Mouse (Mus musculus) forebrain, embryonic 16.5 days (tissue): ENCODE results near the gene Olfr725. TPM values are rescaled to one million over a fixed set of nuclear protein-coding genes. Genes with fewer than 3 reads are reported as not detected.
A peak's percentile ranks its signal among the peaks of the same experiment; 100 is the strongest.

Source experiments
- ATAC-seq: fragments of 200-750 bp; cut with Nextera tagmentation; 2 replicates; pipeline ENCODE4 v1.8.0; 2017; ENCODE audit warnings: mild to moderate bottlenecking, moderate library complexity
- H3K27ac ChIP-seq: fragments of 300-500 bp; sonication (generic); 2 replicates; pipeline ENCODE4 v1.5.1; 2014; ENCODE audit warnings: low read length, control low read depth
- H3K27me3 ChIP-seq: fragments of 300-500 bp; sonication (generic); replicated peaks from 2 replicates; pipeline ENCODE4 v1.6.1; 2014; ENCODE audit warnings: low read length; ENCODE audit not compliant: control insufficient read depth, insufficient read depth
- H3K36me3 ChIP-seq: fragments of 300-500 bp; sonication (generic); 2 replicates; pipeline ENCODE4 v1.6.1; 2014; ENCODE audit not compliant: control insufficient read depth, insufficient read depth
- H3K4me1 ChIP-seq: fragments of 300-500 bp; sonication (generic); replicated peaks from 2 replicates; pipeline ENCODE4 v1.6.1; 2014; ENCODE audit warnings: low read length; ENCODE audit not compliant: control insufficient read depth, insufficient read depth
- H3K4me2 ChIP-seq: fragments of 300-500 bp; sonication (generic); 2 replicates; pipeline ENCODE4 v1.6.1; 2014; ENCODE audit warnings: mild to moderate bottlenecking, low read length, control low read depth
- H3K4me3 ChIP-seq: fragments of 300-500 bp; sonication (generic); replicated peaks from 2 replicates; pipeline ENCODE4 v1.5.1; 2014; ENCODE audit warnings: mild to moderate bottlenecking, low read length, control low read depth
- H3K9ac ChIP-seq: fragments of 300-500 bp; sonication (generic); replicated peaks from 2 replicates; pipeline ENCODE4 v1.6.1; 2014; ENCODE audit warnings: low read depth, low read length, control low read depth
- H3K9me3 ChIP-seq: fragments of 300-500 bp; sonication (generic); 2 replicates; pipeline ENCODE4 v1.6.1; 2016; ENCODE audit warnings: low read length; ENCODE audit not compliant: control insufficient read depth
- WGBS: fragments of 180-500 bp; shearing (Covaris S2); extraction: QIAGEN DNeasy Blood & Tissue Kit; methylation state at CpG from one replicate; pipeline ENCODE4 v1.1.7; 2014; 5-methylcytosine and 5-hydroxymethylcytosine counted together
- polyA plus RNA-seq: library from polyadenylated mRNA; unstranded; fragments of >200 nt; fragmentation: Nextera tagmentation; extraction: Ambion mirVana; gene quantifications from 2 replicates; pipeline ENCODE4 v1.2.1, GENCODE M21; 2015

Olfr725 gene
- polyA plus RNA-seq: not detected in 2 replicates

- ATAC-seq: no peak
- Histone ChIP-seq H3K9ac (no peak within 1 kb of the TSS), H3K4me1 (no peaks in the 10 kb centered on the region), H3K36me3 (no peaks in the 10 kb centered on the region), H3K4me3 (no peak within 1 kb of the TSS), H3K9me3 (no peaks in the 10 kb centered on the region), H3K27me3 (no peaks in the 10 kb centered on the region), H3K4me2 (no peak within 1 kb of the TSS), H3K27ac (no peak within 1 kb of the TSS)
These were observed at the start of gene Olfr725 for GRCm38 (mm10) chr14:50040275-50040674. Olfr725 (minus strand) TSS chr14:50040375.

GRCm38 (mm10) chr14:50062733-50063104 is 22.5 kb upstream of the Olfr725 start:
- H3K9me3 ChIP-seq: no peaks in the 10 kb centered on the region
- H3K27ac ChIP-seq: peak overlapping the region; percentile 72; the same call in 1 of the 2 replicates

GRCm38 (mm10) chr14:50061955-50062732 is 22.0 kb upstream of the Olfr725 start:
- Histone ChIP-seq H3K4me3 (peak overlapping the region; percentile 90), H3K4me1 (peaks cover 5% of the 10 kb centered on the region), H3K27me3 (no peaks in the 10 kb centered on the region), H3K9ac (peak overlapping the region; percentile 68), H3K27ac (peak overlapping the region; percentile 72), H3K36me3 (no peaks in the 10 kb centered on the region), H3K9me3 (no peaks in the 10 kb centered on the region), H3K4me2 (peak overlapping the region; percentile 71)
- peak; percentile 96 for ATAC-seq
- 1% methylated on average over 51 of the region's 52 CpGs for WGBS

More at GRCm38 (mm10) chr14:50062733-50063104, 22.5 kb upstream of the Olfr725 start:
- no peaks in the 10 kb centered on the region for H3K27me3 ChIP-seq
- H3K4me2 ChIP-seq: peak overlapping the region; percentile 71
- H3K36me3 ChIP-seq: no peaks in the 10 kb centered on the region
- H3K4me1 ChIP-seq: peaks cover 5% of the 10 kb centered on the region
- peak; percentile 59 for ATAC-seq
- WGBS: 0% methylated on average over 4 of the region's 4 CpGs
- peak overlapping the region; percentile 90 for H3K4me3 ChIP-seq
- H3K9ac ChIP-seq: peak overlapping the region; percentile 68

GRCm38 (mm10) chr14:50061590-50061954 is 21.4 kb upstream of the Olfr725 start:
- 0% methylated on average over 13 of the region's 13 CpGs for WGBS
- peaks cover 5% of the 10 kb centered on the region for H3K4me1 ChIP-seq
- H3K4me2 ChIP-seq: peak overlapping the region; percentile 71
- no peaks in the 10 kb centered on the region for H3K27me3 ChIP-seq
- peak overlapping the region; percentile 90 for H3K4me3 ChIP-seq
- no peaks in the 10 kb centered on the region for H3K36me3 ChIP-seq
- ATAC-seq: peak; percentile 23
- no peaks in the 10 kb centered on the region for H3K9me3 ChIP-seq
- no peak overlapping the region for H3K27ac ChIP-seq
- peak overlapping the region; percentile 68 for H3K9ac ChIP-seq

GRCm38 (mm10) chr14:50061179-50061578 is 21.0 kb upstream of the Olfr725 start:
- no peaks in the 10 kb centered on the region for H3K36me3 ChIP-seq
- H3K27me3 ChIP-seq: no peaks in the 10 kb centered on the region
- no peak for ATAC-seq
- WGBS: 20% methylated on average over 11 of the region's 11 CpGs
- H3K9me3 ChIP-seq: no peaks in the 10 kb centered on the region
- peaks cover 5% of the 10 kb centered on the region for H3K4me1 ChIP-seq
- H3K4me2 ChIP-seq: peak overlapping the region; percentile 71
- H3K4me3 ChIP-seq: peak overlapping the region; percentile 90
- H3K9ac ChIP-seq: peak overlapping the region; percentile 68; the same call in 1 of the 2 replicates
- H3K27ac ChIP-seq: no peak overlapping the region

GRCm38 (mm10) chr14:50032041-50032440 is 8.1 kb downstream of the Olfr725 start:
- H3K9ac ChIP-seq: no peak overlapping the region
- H3K9me3 ChIP-seq: no peaks in the 10 kb centered on the region; the same call in 1 of the 2 replicates
- H3K4me2 ChIP-seq: no peak overlapping the region
- H3K27ac ChIP-seq: no peak overlapping the region
- H3K27me3 ChIP-seq: no peaks in the 10 kb centered on the region
- no peaks in the 10 kb centered on the region for H3K36me3 ChIP-seq
- H3K4me3 ChIP-seq: no peak overlapping the region
- WGBS: 89% methylated on average over 2 of the region's 2 CpGs
- H3K4me1 ChIP-seq: no peaks in the 10 kb centered on the region
- ATAC-seq: no peak

GRCm38 (mm10) chr14:50031356-50031755 is 8.8 kb downstream of the Olfr725 start:
- Histone ChIP-seq H3K4me1 (no peaks in the 10 kb centered on the region), H3K27me3 (no peaks in the 10 kb centered on the region)

GRCm38 (mm10) chr14:50026371-50026770 is 13.8 kb downstream of the Olfr725 start:
- no peak for ATAC-seq
- WGBS: 82% methylated on average over 2 of the region's 2 CpGs
- H3K9ac ChIP-seq: no peak overlapping the region
- H3K27ac ChIP-seq: no peak overlapping the region
- H3K4me1 ChIP-seq: no peaks in the 10 kb centered on the region
- H3K36me3 ChIP-seq: no peaks in the 10 kb centered on the region
- H3K4me3 ChIP-seq: no peak overlapping the region
- no peaks in the 10 kb centered on the region for H3K27me3 ChIP-seq
- H3K4me2 ChIP-seq: no peak overlapping the region
- H3K9me3 ChIP-seq: no peaks in the 10 kb centered on the region; the same call in 1 of the 2 replicates

More at GRCm38 (mm10) chr14:50031356-50031755, 8.8 kb downstream of the Olfr725 start:
- no peak overlapping the region for H3K9ac ChIP-seq
- no peak overlapping the region for H3K4me3 ChIP-seq
- H3K27ac ChIP-seq: no peak overlapping the region
- 89% methylated on average over 4 of the region's 4 CpGs for WGBS
- no peaks in the 10 kb centered on the region for H3K36me3 ChIP-seq
- H3K9me3 ChIP-seq: no peaks in the 10 kb centered on the region; the same call in 1 of the 2 replicates
- H3K4me2 ChIP-seq: no peak overlapping the region
- ATAC-seq: no peak
